Mouse (Mus musculus): ENCODE data around the gene Kctd21. TPM values are rescaled to one million over a fixed set of nuclear protein-coding genes. Genes with fewer than 3 reads are reported as not detected.

Kctd21 gene
- total and polyA plus RNA-seq, 3 experiments = 0.19 to 0.81 (median 0.46) TPM

DNA sequence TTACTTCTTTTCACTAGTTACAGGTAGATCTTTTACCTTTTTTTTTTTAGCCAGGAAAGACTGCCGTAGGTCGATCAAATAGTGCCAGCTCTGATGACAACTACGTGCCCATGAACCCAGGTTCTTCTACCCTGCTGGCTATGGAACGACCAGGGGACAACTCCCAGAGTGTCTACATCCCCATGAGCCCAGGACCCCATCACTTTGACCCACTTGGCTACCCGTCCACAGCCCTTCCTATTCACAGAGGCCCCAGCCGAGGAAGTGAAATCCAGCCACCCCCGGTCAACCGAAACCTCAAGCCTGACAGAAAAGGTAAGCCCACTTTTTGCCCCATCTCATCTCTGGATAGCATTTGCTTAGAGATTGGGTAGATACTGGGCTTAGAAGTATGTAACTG is 30.8 kb upstream of the Kctd21 start:
- no peaks in the 10 kb centered on the region for H3K9me3 ChIP-seq (replicated peaks; ENCODE audit: low read length)
- no peak for DNase-seq (ENCODE audit: extremely low read depth)
- H3K4me3 ChIP-seq (replicated peaks in 1 of 3; ENCODE audit: low read depth in 2 of 3, low read length in 2 of 3, poor library complexity in 1 of 3) = no peak overlapping the region
- in situ Hi-C loops (cut with MboI; ENCODE audit: low pct_ligation_motif_present, low pct_unique_long_range_greater_than_20kb, low sequenced_read_pairs) = no loop called here
- dilution Hi-C loops (cut with MboI; ENCODE audit: extremely low pct_ligation_motif_present, extremely low pct_unique_long_range_greater_than_20kb, low sequenced_read_pairs) = no loop called here
- no peaks in the 10 kb centered on the region for H3K27me3 ChIP-seq (replicated peaks)
- TF ChIP-seq POLR2AphosphoS2 (IDR thresholded peaks at IDR 0.05; ENCODE audit: low read depth, low read length) (no peak), JUN (IDR thresholded peaks at IDR 0.05; ENCODE audit: insufficient read depth, low read depth, low read length) (no peak), CHD1 (IDR thresholded peaks at IDR 0.05; ENCODE audit: low read depth, low read length) (no peak), EP300 (IDR thresholded peaks at IDR 0.05; ENCODE audit: low read length) (no peak), ZC3H11A (IDR thresholded peaks at IDR 0.05; ENCODE audit: low read depth, low read length) (no peak), JUND (conservative IDR thresholded peaks at IDR 0.05; ENCODE audit: low read depth, low read length) (no peak), RAD21 (IDR thresholded peaks at IDR 0.05; ENCODE audit: low read depth, low read length) (no peak), SMC3 (IDR thresholded peaks at IDR 0.05; ENCODE audit: low read depth, low read length) (no peak), SIN3A (IDR thresholded peaks at IDR 0.05; ENCODE audit: low read length) (no peak), MXI1 (IDR thresholded peaks at IDR 0.05; ENCODE audit: low read depth, low read length) (no peak), IRF4 (IDR thresholded peaks at IDR 0.05; ENCODE audit: low read depth, low read length) (no peak), CHD2 (IDR thresholded peaks at IDR 0.05; ENCODE audit: low read length) (no peak), POLR2A (IDR thresholded peaks at IDR 0.05; ENCODE audit: low read depth, low read length) (no peak), NRF1 (IDR thresholded peaks at IDR 0.05; ENCODE audit: low read depth, low read length) (no peak), E2F4 (IDR thresholded peaks at IDR 0.05; ENCODE audit: insufficient replicate concordance, low read depth, low read length) (no peak), MYC (IDR thresholded peaks at IDR 0.05; ENCODE audit: low read depth, low read length) (no peak), ETS1 (conservative IDR thresholded peaks at IDR 0.05; ENCODE audit: low read depth, low read length) (no peak), USF1 (IDR thresholded peaks at IDR 0.05; ENCODE audit: low read depth, low read length) (no peak)
- no peak overlapping the region for H3K4me2 ChIP-seq (ENCODE audit: insufficient read depth, low read depth, poor library complexity, severe bottlenecking)
- no peak overlapping the region for H3K27ac ChIP-seq (ENCODE audit: insufficient read depth, low read depth)
- no peaks in the 10 kb centered on the region for H3K36me3 ChIP-seq (replicated peaks in 1 of 2; ENCODE audit: control insufficient read depth in 1 of 2, insufficient read depth in 1 of 2, low read length in 1 of 2)
- H3K4me1 ChIP-seq (ENCODE audit: control insufficient read depth in 1 of 2, insufficient read depth in 2 of 2) = peaks cover 10 to 27% of the 10 kb centered on the region in 2 experiments; a peak in 3 of 4 replicates
- H3K79me2 ChIP-seq (replicated peaks; ENCODE audit: control insufficient read depth, extremely low read depth, insufficient read depth, poor library complexity, severe bottlenecking) = no peaks in the 10 kb centered on the region
- H3K9ac ChIP-seq (ENCODE audit: insufficient read depth, low read depth) = no peak overlapping the region; the same call in 1 of the 2 replicates

- dilution Hi-C loops (cut with MboI; ENCODE audit: extremely low pct_ligation_motif_present, extremely low pct_unique_long_range_greater_than_20kb, low sequenced_read_pairs) (no loop called here), in situ Hi-C loops (cut with MboI; ENCODE audit: low pct_ligation_motif_present, low pct_unique_long_range_greater_than_20kb, low sequenced_read_pairs) (no loop called here)
- Histone ChIP-seq H3K9ac (ENCODE audit: insufficient read depth, low read depth) (no peak overlapping the region), H3K36me3 (replicated peaks in 1 of 2; ENCODE audit: control insufficient read depth in 1 of 2, insufficient read depth in 1 of 2, low read length in 1 of 2) (no peaks in the 10 kb centered on the region), H3K79me2 (replicated peaks; ENCODE audit: control insufficient read depth, extremely low read depth, insufficient read depth, poor library complexity, severe bottlenecking) (no peaks in the 10 kb centered on the region), H3K27ac (ENCODE audit: insufficient read depth, low read depth) (no peak overlapping the region), H3K27me3 (replicated peaks) (no peaks in the 10 kb centered on the region), H3K9me3 (replicated peaks; ENCODE audit: low read length) (no peaks in the 10 kb centered on the region), H3K4me2 (ENCODE audit: insufficient read depth, low read depth, poor library complexity, severe bottlenecking) (no peak overlapping the region), H3K4me1 (ENCODE audit: control insufficient read depth in 1 of 2, insufficient read depth in 2 of 2) (peaks cover 10 to 27% of the 10 kb centered on the region in 2 experiments; a peak in 3 of 4 replicates), H3K4me3 (replicated peaks in 1 of 3; ENCODE audit: low read depth in 2 of 3, low read length in 2 of 3, poor library complexity in 1 of 3) (no peak overlapping the region)
- TF ChIP-seq ELF1 (IDR thresholded peaks at IDR 0.05; ENCODE audit: low read depth, low read length) = no peak
- no peak for TF ChIP-seq IRF4 (IDR thresholded peaks at IDR 0.05; ENCODE audit: low read depth, low read length)
- TF ChIP-seq TBP (conservative IDR thresholded peaks at IDR 0.05; ENCODE audit: low read depth, low read length) = no peak
- TF ChIP-seq UBTF (IDR thresholded peaks at IDR 0.05; ENCODE audit: low read depth, low read length) = no peak
- TF ChIP-seq RCOR1 (conservative IDR thresholded peaks at IDR 0.05; ENCODE audit: low read depth, low read length) = no peak
- no peak for TF ChIP-seq ZMIZ1 (IDR thresholded peaks at IDR 0.05; ENCODE audit: low read depth, low read length)
- no peak for TF ChIP-seq JUND (conservative IDR thresholded peaks at IDR 0.05; ENCODE audit: low read depth, low read length)
- TF ChIP-seq ZNF384 (IDR thresholded peaks at IDR 0.05; ENCODE audit: low read depth, low read length) = no peak
- no peak for TF ChIP-seq CHD1 (IDR thresholded peaks at IDR 0.05; ENCODE audit: low read depth, low read length)
- DNase-seq (ENCODE audit: extremely low read depth) = no peak
Observed at GRCm38 (mm10) chr7:97302261-97302660, 29.9 kb upstream of the Kctd21 start.
